Mouse (Mus musculus): ENCODE results near the gene Nabp2.

Nabp2 gene

DNA sequence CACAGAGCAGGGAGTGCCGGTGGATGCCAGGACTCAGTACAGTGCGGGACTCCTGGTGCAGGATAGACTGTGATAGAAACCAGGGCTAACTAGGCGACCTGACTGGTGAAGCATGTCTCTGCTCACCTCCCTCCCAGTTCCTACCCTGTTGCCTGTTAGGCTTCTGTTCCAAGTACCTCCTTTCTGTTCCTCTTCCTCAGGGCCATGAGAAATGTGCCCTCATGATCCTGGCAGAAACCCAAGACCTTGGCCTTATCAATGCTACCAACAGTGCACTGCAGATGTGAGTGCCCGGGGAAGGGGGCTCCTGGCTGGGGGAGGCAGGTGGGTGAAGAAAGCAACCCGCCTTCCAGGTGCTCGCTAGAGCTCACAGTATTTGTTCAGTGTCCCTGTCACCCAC lies 21.7 kb downstream of the Nabp2 start:
- no peak for DNase-seq (ENCODE audit: extremely low spot score, low read depth, low spot score)

DNA sequence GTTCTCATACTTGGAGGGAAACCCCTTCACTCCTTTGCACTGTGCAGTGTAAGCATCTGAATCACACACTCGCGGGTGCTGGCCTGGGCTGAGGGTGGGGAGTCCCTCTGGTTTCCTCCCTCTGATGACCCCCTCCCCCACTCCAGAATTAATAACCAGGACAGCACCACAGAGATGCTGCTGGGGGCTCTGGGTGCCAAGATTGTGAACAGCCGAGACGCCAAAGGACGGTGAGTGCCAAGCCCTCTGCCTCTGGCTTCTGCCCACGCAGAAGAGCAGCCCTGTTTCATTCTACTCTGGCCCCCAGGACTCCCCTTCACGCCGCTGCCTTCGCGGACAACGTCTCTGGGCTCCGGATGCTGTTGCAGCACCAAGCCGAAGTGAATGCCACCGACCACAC lies 22.4 kb downstream of the Nabp2 start:
- DNase-seq (ENCODE audit: extremely low spot score, low read depth, low spot score), result no peak

DNA sequence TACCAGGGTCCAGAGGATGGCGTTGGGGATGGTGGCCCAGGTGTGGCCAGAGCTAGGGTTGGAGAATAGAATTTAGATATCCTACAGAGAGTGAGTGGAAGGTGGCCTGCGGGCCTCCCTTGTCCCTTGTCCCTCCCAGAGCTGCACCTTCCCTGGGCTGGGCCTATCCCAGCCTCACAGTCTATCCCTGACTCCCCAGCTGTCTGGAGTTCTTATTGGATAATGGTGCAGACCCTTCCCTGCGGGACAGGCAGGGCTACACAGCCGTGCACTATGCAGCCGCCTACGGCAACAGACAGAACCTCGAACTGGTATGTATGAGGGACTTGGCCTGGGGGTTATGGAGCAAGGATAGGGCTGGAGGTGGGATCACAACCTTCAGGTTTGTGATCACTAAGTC lies 25.4 kb downstream of the Nabp2 start:
- no peak for DNase-seq (ENCODE audit: extremely low spot score, low read depth, low spot score)

DNA sequence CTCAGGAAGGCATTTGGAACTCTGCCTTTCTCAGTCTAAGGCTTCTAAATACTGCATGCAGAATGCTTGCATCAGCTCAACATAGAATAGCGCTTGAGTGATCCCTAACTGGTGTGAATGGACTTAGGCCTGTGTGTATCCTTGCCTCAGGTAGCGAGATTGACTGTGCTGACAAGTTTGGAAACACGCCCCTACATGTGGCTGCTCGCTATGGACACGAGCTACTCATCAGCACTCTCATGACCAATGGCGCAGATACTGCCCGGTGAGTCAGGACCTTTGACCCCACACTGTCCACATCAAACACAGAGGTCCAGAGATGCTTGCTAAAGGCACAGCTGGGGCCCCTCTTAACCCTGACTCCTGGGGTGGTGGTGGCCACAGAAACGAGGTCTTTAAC lies 28.8 kb downstream of the Nabp2 start:
- no peak for DNase-seq (ENCODE audit: extremely low spot score, low read depth, low spot score)

DNA sequence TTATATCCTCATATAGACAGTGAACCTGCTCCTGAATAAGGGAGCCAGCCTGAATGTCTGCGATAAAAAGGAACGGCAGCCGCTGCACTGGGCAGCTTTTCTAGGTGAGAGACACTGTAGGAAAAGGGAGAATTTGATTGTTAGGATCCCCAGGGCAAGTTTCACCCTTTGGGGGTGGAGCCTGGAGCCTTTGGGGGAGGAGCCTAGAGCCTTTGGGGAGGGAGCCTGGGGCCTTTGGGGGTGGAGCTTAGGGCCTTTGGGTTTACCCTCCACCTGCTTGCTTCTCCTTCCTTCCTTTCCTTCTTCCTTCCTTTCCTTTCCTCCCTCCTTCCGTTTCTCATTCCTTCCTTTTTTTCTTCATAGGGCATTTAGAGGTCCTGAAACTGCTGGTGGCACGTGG lies 30.7 kb downstream of the Nabp2 start:
- DNase-seq (ENCODE audit: extremely low spot score, low read depth, low spot score), result no peak

DNA sequence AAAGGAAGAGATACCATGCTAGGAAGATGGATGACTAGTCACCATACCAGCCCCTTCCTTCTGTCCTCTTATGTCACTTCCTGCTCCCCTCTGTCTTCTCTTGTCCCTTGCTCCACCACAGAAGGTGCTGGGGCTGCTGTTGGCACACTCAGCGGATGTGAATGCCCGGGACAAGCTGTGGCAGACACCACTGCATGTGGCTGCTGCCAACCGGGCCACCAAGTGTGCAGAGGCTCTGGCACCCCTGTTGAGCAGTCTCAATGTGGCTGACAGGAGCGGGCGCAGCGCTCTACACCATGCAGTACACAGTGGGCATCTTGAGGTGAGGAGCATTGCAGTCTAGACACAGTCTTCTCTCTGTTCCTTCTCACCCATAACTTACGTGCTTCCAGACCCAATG lies 32.0 kb downstream of the Nabp2 start:
- DNase-seq (ENCODE audit: extremely low spot score, low read depth, low spot score), result no peak

DNA sequence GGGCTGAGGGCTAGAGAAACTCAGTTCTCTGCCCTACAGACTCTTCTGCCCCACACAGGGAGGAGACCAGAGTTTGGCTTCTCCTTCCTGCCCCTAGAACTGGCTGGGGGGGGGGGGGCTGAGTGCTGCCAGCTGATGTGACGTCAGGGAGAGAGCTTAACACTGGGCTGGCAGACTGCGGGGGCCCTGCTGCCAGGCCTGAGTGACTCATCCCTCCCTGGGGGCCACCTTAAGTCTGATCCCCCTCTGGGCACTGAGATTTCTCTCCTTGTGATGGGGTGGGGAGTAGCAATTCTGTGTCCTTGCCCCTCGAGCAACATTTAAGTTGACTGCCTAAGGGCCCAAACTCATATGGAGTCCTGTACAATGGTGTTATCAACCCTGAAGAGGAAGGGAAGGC lies 32.8 kb downstream of the Nabp2 start:
- DNase-seq (ENCODE audit: extremely low spot score, low read depth, low spot score), result no peak

DNA sequence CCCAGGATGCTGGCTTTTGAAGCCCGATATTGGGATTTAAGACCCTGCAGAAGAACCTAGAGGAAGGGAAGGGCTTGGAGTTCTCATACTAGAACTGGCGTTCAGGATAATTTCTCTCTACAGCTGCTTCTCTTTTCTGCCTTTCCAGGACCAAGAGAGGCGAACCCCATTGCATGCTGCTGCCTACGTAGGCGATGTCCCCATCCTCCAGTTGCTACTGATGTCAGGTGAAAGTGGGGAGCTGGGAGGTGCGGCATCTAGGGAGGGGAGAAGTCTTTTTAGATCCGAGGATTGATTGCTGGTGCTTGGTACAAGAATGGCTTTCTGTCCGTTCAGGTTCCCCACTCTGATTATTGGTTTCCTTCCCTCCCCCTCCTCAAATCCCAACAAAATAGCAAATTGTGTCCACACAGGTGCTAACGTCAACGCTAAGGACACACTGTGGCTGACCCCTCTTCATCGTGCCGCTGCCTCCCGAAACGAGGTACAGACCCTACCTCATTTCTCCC lies 33.3 kb downstream of the Nabp2 start:
- no peak for DNase-seq (ENCODE audit: extremely low spot score, low read depth, low spot score)

DNA sequence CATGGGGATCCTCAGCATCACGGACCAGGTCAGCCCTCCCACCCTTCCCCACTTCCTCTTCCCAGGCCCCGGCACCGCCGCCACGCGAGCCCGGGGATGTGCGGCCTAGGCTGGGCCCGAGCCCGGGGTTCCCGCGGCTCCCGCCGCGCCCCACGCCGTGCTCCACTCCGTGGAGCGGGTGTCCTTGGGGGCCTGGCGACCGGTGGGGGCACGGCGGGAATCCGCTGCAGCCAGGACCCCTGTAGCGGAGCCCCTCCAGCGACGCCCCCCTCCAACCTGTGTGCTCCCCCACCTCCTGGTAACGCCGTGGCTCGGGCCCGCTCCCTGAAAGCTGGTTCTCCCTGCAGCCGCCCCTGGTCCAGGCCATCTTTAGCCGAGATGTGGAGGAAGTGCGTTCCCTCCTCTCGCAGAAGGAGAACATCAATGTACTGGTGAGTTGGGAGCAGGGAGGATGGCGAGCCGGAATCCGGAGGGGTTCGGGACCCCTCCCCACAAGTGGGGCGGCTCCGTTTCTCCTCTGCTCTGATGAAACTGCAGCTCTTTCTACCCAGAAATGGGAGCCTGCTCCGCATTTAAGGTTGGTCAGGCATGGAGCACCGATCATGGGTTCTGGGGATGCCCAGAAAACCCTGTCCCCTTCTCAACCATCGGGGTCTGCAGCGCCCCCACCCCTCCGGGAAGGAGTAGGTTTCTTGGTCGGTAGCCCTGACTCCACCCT lies 33.9 kb downstream of the Nabp2 start:
- no peak for DNase-seq (ENCODE audit: extremely low spot score, low read depth, low spot score)

DNA sequence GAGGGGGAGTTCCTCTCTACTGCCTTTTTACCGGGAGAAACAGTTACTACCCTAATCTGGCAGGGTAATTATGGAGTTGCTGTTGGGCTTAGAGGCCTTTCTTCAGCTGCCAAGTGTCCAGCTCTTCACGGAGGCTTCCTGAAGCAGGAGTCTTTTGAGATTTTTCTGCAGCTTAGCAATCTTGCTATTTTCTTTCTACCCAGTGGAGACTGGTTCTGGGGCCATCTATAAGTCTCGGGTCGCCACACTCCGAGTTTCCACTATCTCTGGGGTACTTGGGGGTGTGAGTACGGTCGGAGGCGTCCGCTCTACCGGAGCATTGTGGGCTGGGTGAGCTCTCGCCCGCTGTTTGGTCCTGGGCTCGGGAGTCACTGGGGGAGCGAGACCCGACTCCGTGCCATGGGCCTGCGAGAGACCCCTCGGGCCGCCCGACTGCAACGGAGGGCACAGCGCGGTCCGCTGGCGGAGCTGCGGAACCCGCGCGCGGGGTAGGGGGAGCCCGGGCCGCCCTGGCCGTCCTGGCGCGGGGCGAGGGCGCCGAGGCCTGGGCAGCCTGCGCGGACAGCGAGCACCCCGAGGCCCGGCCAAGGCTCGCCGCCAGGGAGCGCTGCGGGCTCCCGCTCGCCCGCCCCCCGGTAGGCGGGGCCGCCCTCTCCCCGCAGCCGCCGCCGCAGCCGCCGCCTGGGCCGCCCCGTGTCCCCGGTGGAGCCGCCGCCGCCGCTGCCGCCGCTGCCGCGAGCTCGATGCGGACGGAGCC lies 34.7 kb downstream of the Nabp2 start, which contains the start of gene Ankrd52:
Gene Ankrd52, plus strand, starts transcription at position 661 of the 757 bp plus-strand sequence.
- peak; percentile 37 for DNase-seq (ENCODE audit: extremely low spot score, low read depth, low spot score)

DNA sequence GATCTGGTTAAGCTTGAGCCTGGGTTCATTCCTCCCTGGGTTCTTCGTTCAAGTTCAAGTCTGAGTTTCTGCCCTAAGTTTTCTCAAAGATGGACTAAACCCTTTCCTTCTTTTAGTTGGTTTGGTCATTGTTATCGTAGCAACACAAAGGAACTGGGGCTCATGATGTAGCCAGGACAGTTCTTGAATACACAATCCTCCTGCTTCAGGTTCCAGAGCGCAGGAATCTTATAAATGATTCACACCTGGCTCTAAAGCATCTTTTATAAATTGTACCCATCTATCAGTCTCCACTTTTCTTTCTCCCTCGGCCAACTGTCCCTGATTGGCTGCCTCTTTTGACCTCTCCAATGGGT lies 35.2 kb downstream of the Nabp2 start:
- no peak for DNase-seq (ENCODE audit: extremely low spot score, low read depth, low spot score)

DNA sequence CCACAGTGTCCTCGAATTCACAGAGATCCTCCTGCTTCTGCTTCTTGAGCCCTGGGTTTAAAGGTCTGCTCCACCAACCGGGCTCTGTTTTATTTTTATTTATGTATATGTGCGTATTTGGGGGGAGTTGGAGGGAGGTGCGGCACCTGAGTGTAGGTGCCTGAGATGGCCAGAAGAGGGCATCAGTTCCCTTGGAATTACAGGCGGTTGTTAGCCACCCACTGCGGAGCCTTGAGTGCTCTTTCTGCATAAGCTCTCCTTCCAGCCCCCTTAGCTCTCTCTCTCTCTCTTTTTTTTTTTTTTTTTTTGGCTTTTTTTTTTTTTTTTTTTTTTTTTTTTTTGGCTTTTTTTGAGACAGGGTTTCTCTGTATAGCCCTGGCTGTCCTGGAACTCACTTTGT lies 36.9 kb downstream of the Nabp2 start:
- DNase-seq (ENCODE audit: extremely low spot score, low read depth, low spot score), result no peak

DNA sequence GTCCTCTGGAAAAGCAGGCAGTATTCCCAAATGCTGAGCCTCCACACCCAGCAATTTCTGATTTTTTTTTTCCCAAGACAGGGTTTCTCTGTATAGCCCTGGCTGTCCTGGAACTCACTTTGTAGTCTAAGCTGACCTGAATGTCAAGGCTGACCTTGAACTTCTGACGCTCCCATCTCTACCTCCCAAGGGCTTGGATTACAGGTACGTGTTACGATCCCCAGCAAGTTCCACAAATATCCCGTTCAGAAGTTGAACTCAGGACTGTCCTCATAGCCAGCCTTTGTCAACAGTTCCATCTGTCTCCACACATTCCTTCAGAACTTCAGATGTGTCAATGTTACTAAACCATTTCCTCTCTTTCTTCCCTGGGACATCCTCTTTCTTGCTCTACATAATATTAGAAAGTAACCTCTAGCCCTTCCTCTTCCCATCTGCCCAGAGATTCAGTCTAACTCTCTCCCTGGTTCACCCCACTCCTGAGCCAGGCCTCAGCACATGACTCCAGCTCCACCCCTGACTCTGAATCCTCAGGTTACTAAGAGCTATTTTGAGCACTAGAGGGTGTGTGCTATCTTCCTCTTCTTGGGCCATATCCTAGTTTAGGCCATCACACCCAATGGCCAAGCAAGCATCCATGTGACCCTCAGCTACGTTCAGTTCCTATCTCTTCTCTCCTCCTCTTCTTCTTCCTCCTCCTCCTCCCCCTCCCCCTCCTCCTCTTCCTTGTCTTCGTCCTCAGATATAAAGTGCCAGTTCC lies 38.1 kb downstream of the Nabp2 start:
- DNase-seq (ENCODE audit: extremely low spot score, low read depth, low spot score), result no peak

DNA sequence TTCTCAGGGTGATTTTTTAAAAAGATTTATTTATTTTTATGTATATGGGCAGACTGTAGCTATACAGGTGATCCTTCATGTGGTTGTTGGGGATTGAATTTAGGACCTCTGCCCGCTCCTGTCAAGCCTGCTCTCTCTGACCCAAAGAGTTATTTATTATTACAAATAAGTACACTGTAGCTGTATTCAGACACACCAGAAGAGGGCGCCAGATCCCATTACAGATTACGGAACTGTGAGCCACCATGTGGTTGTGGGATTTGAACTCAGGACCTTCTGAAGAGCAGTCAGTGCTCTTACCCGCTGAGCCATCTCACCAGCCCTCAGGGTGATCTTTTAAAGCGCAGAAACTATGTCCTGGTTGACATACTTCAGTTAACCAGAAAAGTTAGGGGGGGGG lies 39.1 kb downstream of the Nabp2 start:
- DNase-seq (ENCODE audit: extremely low spot score, low read depth, low spot score), result no peak

DNA sequence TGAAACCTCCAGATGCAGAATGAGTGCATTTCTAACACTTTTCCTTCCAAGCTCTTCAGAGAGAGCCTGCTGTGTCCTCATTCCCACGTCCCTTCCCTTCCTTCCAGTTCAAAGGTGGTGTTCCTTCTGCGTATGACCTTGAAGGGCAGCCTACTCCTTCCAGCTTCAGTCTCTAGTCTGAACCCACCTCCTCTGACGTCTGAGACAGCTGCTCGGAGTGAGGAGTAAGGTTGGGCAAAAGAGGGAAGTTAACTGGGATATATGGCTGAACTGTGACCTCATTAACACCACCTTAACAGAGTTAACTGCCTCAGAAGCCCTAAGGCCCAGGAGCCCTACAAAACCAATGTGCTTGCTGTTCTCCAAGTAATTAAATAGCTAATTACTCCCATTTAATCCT lies 40.7 kb downstream of the Nabp2 start:
- DNase-seq (ENCODE audit: extremely low spot score, low read depth, low spot score), result no peak

DNA sequence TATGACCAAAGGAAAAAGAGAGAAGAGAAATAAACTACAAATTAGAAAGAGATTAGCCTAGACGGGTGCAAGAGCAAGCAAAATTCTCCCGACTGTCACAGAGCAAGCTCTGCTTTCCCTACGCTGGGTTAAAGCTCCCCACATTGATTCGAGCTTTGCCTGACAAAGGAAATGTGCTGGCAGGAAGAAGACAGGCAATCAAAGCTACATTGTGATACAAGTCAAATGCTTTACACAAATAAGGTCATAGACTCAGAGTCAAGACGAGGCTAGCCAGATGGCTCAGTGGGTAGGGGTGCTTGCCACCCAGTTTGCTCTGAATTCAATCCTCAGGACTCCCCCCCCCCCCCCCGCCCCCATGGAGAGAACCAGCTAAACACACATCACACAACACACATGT lies 41.3 kb downstream of the Nabp2 start:
- no peak for DNase-seq (ENCODE audit: extremely low spot score, low read depth, low spot score)

DNA sequence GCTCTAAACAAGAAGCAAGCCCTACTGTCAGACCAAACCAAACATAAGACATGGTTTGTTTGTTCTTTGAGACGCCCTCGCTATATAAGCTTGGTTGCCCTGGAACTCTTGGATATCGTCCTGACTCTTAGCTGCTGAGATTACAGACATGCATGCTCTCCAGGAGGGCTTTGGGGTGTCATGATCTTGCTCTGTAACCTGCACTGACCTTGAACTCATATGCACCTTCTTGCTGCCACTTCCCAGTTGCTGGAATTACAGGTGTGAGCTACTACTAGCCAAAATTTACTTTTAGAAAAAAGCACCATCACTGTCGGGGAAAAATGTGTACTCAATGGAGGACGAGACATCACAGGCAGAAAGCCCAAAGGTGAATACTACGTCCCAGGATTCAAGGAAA lies 41.7 kb downstream of the Nabp2 start:
- DNase-seq (ENCODE audit: extremely low spot score, low read depth, low spot score), result no peak

DNA sequence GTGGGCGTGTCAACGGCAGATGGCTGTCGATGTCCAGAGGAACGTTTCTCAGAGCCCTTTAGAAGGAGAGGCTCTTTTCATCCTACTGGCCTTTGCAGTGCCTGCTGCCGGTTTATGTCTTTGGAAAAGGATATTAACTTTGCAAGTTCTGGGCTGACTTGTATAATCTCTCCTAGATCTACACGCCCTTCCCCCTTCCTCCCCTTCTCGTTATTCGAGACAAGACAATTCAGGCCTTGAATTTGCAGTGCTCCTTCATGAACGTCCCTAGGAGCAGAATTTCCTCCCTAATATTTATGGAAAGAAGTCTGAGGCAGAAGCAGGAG lies 42.1 kb downstream of the Nabp2 start:
- no peak for DNase-seq (ENCODE audit: extremely low spot score, low read depth, low spot score)

DNA sequence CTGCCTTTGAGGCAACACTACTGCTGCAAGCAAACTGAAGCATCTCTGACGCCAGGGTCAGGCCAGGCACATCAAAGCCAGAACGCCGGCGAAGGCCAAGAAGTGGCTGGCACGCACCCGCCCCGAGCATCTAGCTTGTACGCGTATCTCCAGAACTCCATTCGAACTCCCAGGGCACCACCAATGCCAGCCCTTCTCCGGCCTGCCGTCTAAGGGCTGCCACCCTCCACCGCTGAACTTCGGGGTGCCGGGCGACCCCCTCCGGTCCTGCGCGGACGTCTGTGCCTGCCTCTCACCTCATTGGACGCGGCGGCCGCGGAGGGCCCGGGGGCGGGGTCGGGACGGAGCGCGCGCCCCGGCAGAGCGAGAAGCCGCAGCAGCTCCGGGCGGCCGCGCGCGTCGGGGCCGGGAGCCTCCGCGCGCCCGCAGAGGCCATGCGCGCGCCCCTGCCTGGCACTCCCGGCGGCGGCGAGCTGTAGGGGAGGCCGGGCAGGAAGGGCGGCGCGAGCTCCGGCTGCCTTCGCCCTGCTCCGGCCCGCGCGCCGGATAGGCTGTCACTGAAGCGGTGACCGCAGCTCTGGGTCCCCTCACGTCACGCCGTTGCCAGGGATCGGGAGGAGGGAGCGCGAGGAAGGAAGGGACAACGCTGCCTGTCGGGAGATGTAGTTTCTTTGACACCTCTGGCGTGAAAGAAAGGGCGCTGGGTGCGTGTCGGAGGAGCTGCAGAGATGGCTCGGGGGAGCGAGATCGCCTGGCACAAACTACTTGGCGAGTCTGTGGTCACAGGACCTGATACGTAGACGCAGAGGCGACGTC lies 42.7 kb downstream of the Nabp2 start, which contains the start of gene Coq10a:
Gene Coq10a, minus strand, starts transcription at position 596 of the 816 bp plus-strand sequence.
- peak; percentile 53 for DNase-seq (ENCODE audit: extremely low spot score, low read depth, low spot score)

DNA sequence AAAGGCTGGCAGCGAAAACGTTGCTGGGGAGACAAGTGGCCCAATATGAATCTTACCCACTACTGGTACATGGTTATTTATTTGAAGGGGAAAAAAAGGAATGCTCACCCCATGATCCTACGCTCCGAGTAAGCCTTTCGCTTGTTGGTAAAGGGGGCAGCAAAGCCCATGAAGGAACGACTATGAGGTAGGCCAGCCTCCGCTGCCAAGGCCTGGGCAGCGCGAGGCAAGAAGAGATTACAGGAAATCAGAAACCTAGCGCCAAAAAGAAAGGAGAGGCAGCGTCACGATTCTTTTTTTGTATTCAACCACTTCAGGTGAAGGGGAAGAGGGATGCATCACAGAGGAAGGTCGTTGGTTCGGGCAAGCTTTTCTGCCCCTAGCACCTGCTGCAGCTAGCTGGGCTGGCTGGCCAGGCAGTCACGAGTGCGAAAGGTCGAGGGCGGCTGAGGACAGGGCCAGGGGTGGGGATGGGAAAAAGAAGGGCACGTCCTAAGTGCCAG lies 43.3 kb downstream of the Nabp2 start:
- DNase-seq (ENCODE audit: extremely low spot score, low read depth, low spot score), result no peak

DNA sequence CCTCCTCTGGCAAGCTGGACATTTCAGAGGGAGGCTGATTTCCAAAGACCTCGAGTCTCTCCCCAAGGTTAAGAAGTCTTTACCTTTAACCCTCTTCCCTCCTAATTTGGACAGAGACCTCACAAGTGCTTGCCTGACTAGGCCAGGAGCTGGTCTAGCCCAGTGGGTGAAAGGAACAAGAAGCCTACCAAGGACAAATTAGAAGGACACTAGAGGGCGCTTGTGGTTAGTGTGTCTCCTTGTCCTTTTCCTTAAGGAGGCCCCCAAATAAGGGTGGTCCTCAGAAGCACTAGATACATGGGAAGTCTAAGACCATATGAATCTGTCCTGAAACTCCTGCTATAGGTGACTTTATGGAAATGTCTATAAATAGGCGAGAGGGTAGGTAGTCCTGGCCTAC lies 48.7 kb downstream of the Nabp2 start:
- DNase-seq (ENCODE audit: extremely low spot score, low read depth, low spot score), result no peak

Measured in hindlimb bud, embryonic 11.5 days (tissue).